Mouse (Mus musculus) embryonic facial prominence, embryonic 13.5 days (tissue): ENCODE measurements around the gene Cdkn1c. TPM values are rescaled to one million over a fixed set of nuclear protein-coding genes. Genes with fewer than 3 reads are reported as not detected.

Experiments used
- ATAC-seq: fragments of 200-750 bp; cut with Nextera tagmentation; 2 replicates; pipeline ENCODE4 v1.8.0; 2017; ENCODE audit warnings: low read depth; ENCODE audit not compliant: insufficient number of reproducible peaks, insufficient read depth, low FRiP score, low TSS enrichment
- H3K27ac ChIP-seq: fragments of 300-500 bp; sonication (generic); 2 replicates; pipeline ENCODE4 v1.5.1; 2015; ENCODE audit warnings: moderate library complexity, mild to moderate bottlenecking, inconsistent platforms
- H3K27me3 ChIP-seq: fragments of 300-500 bp; sonication (generic); 2 replicates; pipeline ENCODE4 v1.6.1; 2015; ENCODE audit warnings: mild to moderate bottlenecking, inconsistent platforms
- H3K36me3 ChIP-seq: fragments of 300-500 bp; sonication (generic); 2 replicates; pipeline ENCODE4 v1.6.1; 2015; ENCODE audit warnings: mild to moderate bottlenecking, inconsistent platforms
- H3K4me1 ChIP-seq: fragments of 300-500 bp; sonication (generic); 2 replicates; pipeline ENCODE4 v1.6.1; 2015; ENCODE audit warnings: inconsistent platforms
- H3K4me2 ChIP-seq: fragments of 300-500 bp; sonication (generic); 2 replicates; pipeline ENCODE4 v1.6.1; 2015; ENCODE audit warnings: moderate library complexity, mild to moderate bottlenecking, inconsistent platforms
- H3K4me3 ChIP-seq: fragments of 300-500 bp; sonication (generic); 2 replicates; pipeline ENCODE4 v1.5.1; 2015; ENCODE audit warnings: mild to moderate bottlenecking, inconsistent platforms
- H3K9ac ChIP-seq: fragments of 300-500 bp; sonication (generic); 2 replicates; pipeline ENCODE4 v1.6.1; 2015; ENCODE audit warnings: mild to moderate bottlenecking, inconsistent platforms
- H3K9me3 ChIP-seq: fragments of 300-500 bp; sonication (generic); 2 replicates; pipeline ENCODE4 v1.6.1; 2016; ENCODE audit warnings: inconsistent platforms
- WGBS: fragments of 180-500 bp; shearing (Covaris S2); methylation state at CpG from one replicate; pipeline ENCODE4 v1.1.7; 2015; ENCODE audit warnings: mixed read lengths; 5-methylcytosine and 5-hydroxymethylcytosine counted together
- polyA plus RNA-seq: library from polyadenylated mRNA; unstranded; fragments of >200 nt; fragmentation: Nextera tagmentation; extraction: Ambion mirVana; gene quantifications from 2 replicates; pipeline ENCODE4 v1.2.1, GENCODE M21; 2015

The Cdkn1c gene
- polyA plus RNA-seq, 1 experiment from 2014 or later: 944 TPM

- Histone ChIP-seq H3K36me3 (no peaks in the 10 kb centered on the region), H3K27ac (no peak overlapping the region), H3K9me3 (no peaks in the 10 kb centered on the region), H3K4me2 (no peak overlapping the region), H3K4me3 (no peak overlapping the region), H3K9ac (no peak overlapping the region), H3K27me3 (no peaks in the 10 kb centered on the region), H3K4me1 (peaks cover 5% of the 10 kb centered on the region; the same call in 1 of the 2 replicates)
- WGBS: 60% methylated on average over 2 of the region's 2 CpGs
- no peak for ATAC-seq
Observed at GRCm38 (mm10) chr7:143428814-143429499, 31.9 kb downstream of the Cdkn1c start.

GRCm38 (mm10) chr7:143428142-143428813, 32.6 kb downstream of the Cdkn1c start:
- Histone ChIP-seq H3K4me1 (peaks cover 4% of the 10 kb centered on the region; the same call in 1 of the 2 replicates), H3K9ac (no peak overlapping the region), H3K4me3 (no peak overlapping the region), H3K4me2 (no peak overlapping the region), H3K27me3 (no peaks in the 10 kb centered on the region), H3K36me3 (no peaks in the 10 kb centered on the region), H3K9me3 (no peaks in the 10 kb centered on the region), H3K27ac (no peak overlapping the region)
- 71% methylated on average over 23 of the region's 23 CpGs for WGBS
- no peak for ATAC-seq

GRCm38 (mm10) chr7:143419585-143420160, 41.2 kb downstream of the Cdkn1c start:
- Histone ChIP-seq H3K9me3 (no peaks in the 10 kb centered on the region), H3K4me1 (peaks cover 24% of the 10 kb centered on the region), H3K27me3 (no peaks in the 10 kb centered on the region), H3K27ac (no peak overlapping the region), H3K36me3 (no peaks in the 10 kb centered on the region), H3K4me2 (no peak overlapping the region), H3K4me3 (no peak overlapping the region), H3K9ac (no peak overlapping the region)
- no peak for ATAC-seq
- WGBS: 62% methylated on average over 4 of the region's 4 CpGs

- Histone ChIP-seq H3K4me2 (no peak overlapping the region), H3K9me3 (no peaks in the 10 kb centered on the region), H3K4me3 (no peak overlapping the region), H3K4me1 (peaks cover 24% of the 10 kb centered on the region), H3K27me3 (no peaks in the 10 kb centered on the region), H3K9ac (no peak overlapping the region), H3K27ac (no peak overlapping the region), H3K36me3 (no peaks in the 10 kb centered on the region)
- 63% methylated on average over 5 of the region's 5 CpGs for WGBS
- no peak for ATAC-seq
Observed at GRCm38 (mm10) chr7:143417875-143418274, 43.0 kb downstream of the Cdkn1c start.

- peaks cover 24% of the 10 kb centered on the region for H3K4me1 ChIP-seq
- no peak overlapping the region for H3K4me2 ChIP-seq
- no peaks in the 10 kb centered on the region for H3K9me3 ChIP-seq
- no peaks in the 10 kb centered on the region for H3K36me3 ChIP-seq
- no peaks in the 10 kb centered on the region for H3K27me3 ChIP-seq
- no peak overlapping the region for H3K4me3 ChIP-seq
- WGBS: 41% methylated on average over 12 of the region's 12 CpGs
- no peak overlapping the region for H3K27ac ChIP-seq
- no peak for ATAC-seq
- no peak overlapping the region for H3K9ac ChIP-seq
Observed at GRCm38 (mm10) chr7:143416406-143416805, 44.4 kb downstream of the Cdkn1c start.

GRCm38 (mm10) chr7:143415070-143415469, 45.8 kb downstream of the Cdkn1c start:
- peaks cover 24% of the 10 kb centered on the region for H3K4me1 ChIP-seq
- H3K9ac ChIP-seq: 0 out of 2 replicates have a peak overlapping the region, but pooled peaks have one; percentile 32
- no peak overlapping the region for H3K27ac ChIP-seq
- H3K4me2 ChIP-seq: no peak overlapping the region
- no peak overlapping the region for H3K4me3 ChIP-seq
- H3K27me3 ChIP-seq: no peaks in the 10 kb centered on the region
- ATAC-seq: no peak
- no peaks in the 10 kb centered on the region for H3K9me3 ChIP-seq
- H3K36me3 ChIP-seq: no peaks in the 10 kb centered on the region
- 26% methylated on average over 4 of the region's 4 CpGs for WGBS

- no peak for ATAC-seq
- no peaks in the 10 kb centered on the region for H3K9me3 ChIP-seq
- WGBS: 78% methylated on average over 6 of the region's 6 CpGs
- no peaks in the 10 kb centered on the region for H3K36me3 ChIP-seq
- peaks cover 41% of the 10 kb centered on the region for H3K4me1 ChIP-seq
- H3K27me3 ChIP-seq: no peaks in the 10 kb centered on the region
- no peak overlapping the region for H3K4me2 ChIP-seq
- no peak overlapping the region for H3K4me3 ChIP-seq
- no peak overlapping the region for H3K9ac ChIP-seq
- H3K27ac ChIP-seq: no peak overlapping the region
Observed at GRCm38 (mm10) chr7:143412606-143413005, 48.2 kb downstream of the Cdkn1c start.

GRCm38 (mm10) chr7:143408615-143409021, 52.2 kb downstream of the Cdkn1c start:
- Histone ChIP-seq H3K27me3 (no peaks in the 10 kb centered on the region), H3K4me2 (0 out of 2 replicates have a peak overlapping the region, but pooled peaks have one; percentile 5), H3K9me3 (no peaks in the 10 kb centered on the region), H3K27ac (peak overlapping the region; percentile 85), H3K36me3 (no peaks in the 10 kb centered on the region), H3K4me3 (no peak overlapping the region), H3K4me1 (peaks cover 25% of the 10 kb centered on the region), H3K9ac (peak overlapping the region; percentile 46; the same call in 1 of the 2 replicates)
- WGBS: 37% methylated on average over 13 of the region's 13 CpGs
- ATAC-seq: peak; percentile 70

Other genes starting within 250 kb of the Cdkn1c start
- gene Slc22a18, start 12.7 kb upstream of the Cdkn1c start, polyA plus RNA-seq: 2.5 and 3.0 TPM in 2 replicates
- 7.0 and 8.5 TPM in 2 replicates for gene Phlda2, start 42.1 kb upstream of the Cdkn1c start, polyA plus RNA-seq
- gene Nap1l4, start 88.1 kb upstream of the Cdkn1c start, polyA plus RNA-seq: 262 and 282 TPM in 2 replicates
- gene Cars, start 139.0 kb upstream of the Cdkn1c start, polyA plus RNA-seq: 59.2 and 61.8 TPM in 2 replicates
- gene Tnfrsf26, start 167.7 kb upstream of the Cdkn1c start, polyA plus RNA-seq: 0.46 and 0.65 TPM in 2 replicates
- 11.6 and 15.0 TPM in 2 replicates for gene Tnfrsf22, start 188.6 kb upstream of the Cdkn1c start, polyA plus RNA-seq
- gene Tnfrsf23, start 224.8 kb upstream of the Cdkn1c start, polyA plus RNA-seq: 1.0 and 1.8 TPM in 2 replicates